ENCODE assay signal across 8 mouse cellular contexts in the genomic region with DNA sequence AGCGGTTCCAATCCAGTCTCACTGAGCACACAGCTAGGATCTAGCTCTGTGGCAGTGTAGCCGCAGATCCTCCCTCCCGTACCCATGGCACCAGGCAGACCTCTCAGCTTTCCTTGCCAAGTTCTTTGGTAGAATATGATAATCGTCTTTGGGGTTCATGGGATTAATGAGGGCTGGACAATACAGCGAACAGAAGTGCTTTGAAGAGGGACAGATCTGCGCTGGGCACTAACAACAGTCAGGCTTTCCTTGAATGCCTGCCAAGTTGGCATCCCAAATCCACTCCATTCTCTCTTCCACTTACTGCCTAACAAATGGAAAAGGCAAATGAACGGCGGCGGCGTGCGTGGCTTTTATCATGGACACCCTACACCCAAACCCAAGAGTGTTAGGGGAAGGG. TPM values are rescaled to one million over a fixed set of nuclear protein-coding genes. Genes with fewer than 3 reads are reported as not detected.
DNase-seq lines count a peak whose midpoint lies in the region; ATAC-seq and TF ChIP-seq lines count a peak whose summit lies in the region.

No protein-coding gene starts in this region.

- no peak overlapping the region for H3K27ac ChIP-seq in heart, embryonic 12.5 days (ENCODE audit: poor library complexity, severe bottlenecking)
- H3K27ac ChIP-seq in midbrain, postnatal 0 days (ENCODE audit: low read depth, low read length): 0 out of 2 replicates have a peak overlapping the region, but pooled peaks have one; percentile 32
- H3K27ac ChIP-seq in embryonic facial prominence, embryonic 10.5 days (replicated peaks): no peak overlapping the region

- WGBS in heart, embryonic 12.5 days: 77% methylated on average over 11 of the region's 11 CpGs
- WGBS in midbrain, postnatal 0 days: 43% methylated on average over 11 of the region's 11 CpGs
- 85% methylated on average over 11 of the region's 11 CpGs for WGBS in embryonic facial prominence, embryonic 10.5 days

- TF ChIP-seq CTCF in midbrain, postnatal 0 days (IDR thresholded peaks at IDR 0.05): no peak

- no peaks in the 10 kb centered on the region for H3K27me3 ChIP-seq in heart, embryonic 12.5 days (replicated peaks)
- no peaks in the 10 kb centered on the region for H3K27me3 ChIP-seq in midbrain, postnatal 0 days (ENCODE audit: insufficient read depth, low read length)
- H3K27me3 ChIP-seq in embryonic facial prominence, embryonic 10.5 days (replicated peaks; ENCODE audit: low read depth, poor library complexity, severe bottlenecking): no peaks in the 10 kb centered on the region

- ATAC-seq in heart, embryonic 12.5 days (ENCODE audit: insufficient number of reproducible peaks, low FRiP score): no peak
- ATAC-seq in midbrain, postnatal 0 days (ENCODE audit: low FRiP score): peak; percentile 15

- no peaks in the 10 kb centered on the region for H3K36me3 ChIP-seq in heart, embryonic 12.5 days
- H3K36me3 ChIP-seq in midbrain, postnatal 0 days (ENCODE audit: insufficient read depth, low read length): no peaks in the 10 kb centered on the region
- H3K36me3 ChIP-seq in embryonic facial prominence, embryonic 10.5 days (replicated peaks): peaks cover 3% of the 10 kb centered on the region; the same call in 1 of the 2 replicates

- no peak overlapping the region for H3K4me3 ChIP-seq in heart, embryonic 12.5 days
- H3K4me3 ChIP-seq in midbrain, postnatal 0 days (ENCODE audit: low read depth, low read length): no peak overlapping the region
- no peak overlapping the region for H3K4me3 ChIP-seq in embryonic facial prominence, embryonic 10.5 days

- no peak overlapping the region for H3K9ac ChIP-seq in heart, embryonic 12.5 days
- 0 out of 2 replicates have a peak overlapping the region, but pooled peaks have one; percentile 33 for H3K9ac ChIP-seq in midbrain, postnatal 0 days (replicated peaks; ENCODE audit: low read length, poor library complexity, severe bottlenecking)

- peaks cover 10% of the 10 kb centered on the region for H3K4me1 ChIP-seq in heart, embryonic 12.5 days (replicated peaks)
- no peaks in the 10 kb centered on the region for H3K4me1 ChIP-seq in midbrain, postnatal 0 days (ENCODE audit: insufficient read depth, low read length)
- peaks cover 19% of the 10 kb centered on the region for H3K4me1 ChIP-seq in embryonic facial prominence, embryonic 10.5 days

- intact Hi-C loops in heart, postnatal 10 days (cut with DNase I): loop anchor here (2.0 kb wide), 1 partner anchor 108 kb away; a partner anchor contains a TSS
- intact Hi-C loops in heart, postnatal 14 days (cut with DNase I): loop anchor here (5.0 to 10.0 kb wide), 2 partner anchors 107 to 1124 kb away; a partner anchor contains a TSS

- no peaks in the 10 kb centered on the region for H3K9me3 ChIP-seq in heart, embryonic 12.5 days (replicated peaks)
- H3K9me3 ChIP-seq in midbrain, postnatal 0 days (ENCODE audit: low read length): no peaks in the 10 kb centered on the region
- no peaks in the 10 kb centered on the region for H3K9me3 ChIP-seq in embryonic facial prominence, embryonic 10.5 days

- peak overlapping the region; percentile 60 for H3K4me2 ChIP-seq in heart, embryonic 12.5 days
- no peak overlapping the region for H3K4me2 ChIP-seq in midbrain, postnatal 0 days (ENCODE audit: low read depth, low read length, poor library complexity, severe bottlenecking)

- no peak for DNase-seq in heart, postnatal 10 days
- DNase-seq in brain, adult 2 months (ENCODE audit: low read depth, low spot score): peak; percentile 77
- DNase-seq in heart, postnatal 14 days: peak; percentile 17 to 31
- peak; percentile 88 for DNase-seq in midbrain, postnatal 0 days (ENCODE audit: low spot score)
- DNase-seq in gastrocnemius, adult 18-20 months (ENCODE audit: low spot score): no peak
- DNase-seq in embryonic facial prominence, embryonic 10.5 days (ENCODE audit: low spot score): no peak
- no peak for DNase-seq in lung, postnatal 14 days

RNA-seq across cellular contexts. Expression of a gene that starts 21.0 kb away (rescaled TPM):
- polyA plus RNA-seq in heart, embryonic 12.5 days (2016; fragmentation: Nextera tagmentation; extraction: Ambion mirVana): 0.37 and 0.89 TPM in 2 replicates
- under 1 TPM; 0.45 to 0.97 TPM for total RNA-seq in heart, postnatal 10 days (2021)
- total RNA-seq in heart, postnatal 14 days (2021): under 1 TPM; 0.83 to 0.96 TPM
- 0.14 TPM in 1 of 2 replicates, not detected in the other for total RNA-seq in midbrain, postnatal 0 days (2014; rRNA removed)
- 0.55 and 0.63 TPM in 2 replicates for polyA plus RNA-seq in midbrain, postnatal 0 days (2015; fragmentation: Nextera tagmentation; extraction: Ambion mirVana)
- under 1 TPM; 0.16 to 0.24 TPM for total RNA-seq in gastrocnemius, adult 18-20 months (2021)
- 0.30 and 0.36 TPM in 2 replicates for polyA plus RNA-seq in embryonic facial prominence, embryonic 10.5 days (2016; fragmentation: Nextera tagmentation; extraction: Ambion mirVana)

RNA-seq across cellular contexts. Expression of a gene that starts 29.6 kb away (rescaled TPM):
- polyA plus RNA-seq in heart, embryonic 12.5 days (2016; fragmentation: Nextera tagmentation; extraction: Ambion mirVana): 6.1 TPM in 2 replicates
- total RNA-seq in heart, postnatal 10 days (2021): 1 to 10 TPM; 1.9 to 2.1 TPM
- 1 to 10 TPM; 1.1 to 1.2 TPM for total RNA-seq in heart, postnatal 14 days (2021)
- total RNA-seq in midbrain, postnatal 0 days (2014; rRNA removed): 3.4 and 4.2 TPM in 2 replicates
- 8.8 and 9.0 TPM in 2 replicates for polyA plus RNA-seq in midbrain, postnatal 0 days (2015; fragmentation: Nextera tagmentation; extraction: Ambion mirVana)
- total RNA-seq in gastrocnemius, adult 18-20 months (2021): 1 to 10 TPM; 1.1 to 1.3 TPM
- polyA plus RNA-seq in embryonic facial prominence, embryonic 10.5 days (2016; fragmentation: Nextera tagmentation; extraction: Ambion mirVana): 9.7 and 10.5 TPM in 2 replicates

Comparison
In these comparisons a context has a peak if more than half of its experiments do, and no peak if none do; other contexts are left out.
1. DNase-seq: peak in brain, adult 2 months (single experiment), heart, postnatal 14 days (2 of 2) and midbrain, postnatal 0 days (single experiment); none in heart, postnatal 10 days (0 of 2), gastrocnemius, adult 18-20 months (single experiment), embryonic facial prominence, embryonic 10.5 days (single experiment) and lung, postnatal 14 days (single experiment).